8 mouse cellular contexts compared by ENCODE assay signal in the genomic region with DNA sequence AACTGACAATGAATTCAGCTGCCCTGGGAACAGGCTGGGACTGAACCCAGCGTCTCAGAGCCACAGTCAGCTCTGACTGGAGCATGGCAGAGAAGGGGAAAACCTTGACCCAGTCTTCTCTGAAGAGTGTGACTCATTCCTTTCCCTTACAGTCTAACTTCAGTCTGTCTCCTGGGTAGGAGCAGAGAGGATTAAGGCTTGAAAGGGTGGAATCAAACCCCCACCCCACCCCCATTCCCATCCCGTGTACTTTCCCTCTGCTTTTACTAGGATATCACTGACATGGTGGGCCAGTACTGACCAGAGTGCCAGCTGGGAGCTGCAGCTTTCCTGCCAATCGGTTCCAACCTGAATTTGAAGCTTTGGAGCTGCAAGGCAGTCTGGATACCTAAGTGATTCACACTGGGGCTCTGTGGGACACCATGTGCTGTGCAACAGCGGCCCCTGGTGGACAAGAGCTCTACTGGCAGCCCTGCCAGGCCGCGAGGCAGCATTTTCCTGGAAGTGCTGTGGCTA.
DNase-seq lines count a peak whose midpoint lies in the region; ATAC-seq lines count a peak whose summit lies in the region.

No protein-coding gene starts in this region.

- no peaks in the 10 kb centered on the region for H3K4me1 ChIP-seq in hindbrain, embryonic 11.5 days (replicated peaks; ENCODE audit: control insufficient read depth, insufficient read depth, low read length)
- no peaks in the 10 kb centered on the region for H3K4me1 ChIP-seq in lung, embryonic 16.5 days (replicated peaks; ENCODE audit: control insufficient read depth, insufficient read depth, low read length)

- 11% methylated on average over 6 of the region's 6 CpGs for WGBS in hindbrain, embryonic 11.5 days
- 9% methylated on average over 6 of the region's 6 CpGs for WGBS in lung, embryonic 16.5 days

- no peaks in the 10 kb centered on the region for H3K27me3 ChIP-seq in hindbrain, embryonic 11.5 days (ENCODE audit: control insufficient read depth, insufficient read depth, low read length)
- no peaks in the 10 kb centered on the region for H3K27me3 ChIP-seq in lung, embryonic 16.5 days (ENCODE audit: control insufficient read depth, insufficient read depth, low read depth, low read length)

- no peak overlapping the region for H3K27ac ChIP-seq in hindbrain, embryonic 11.5 days (ENCODE audit: low read depth, low read length)
- no peak overlapping the region for H3K27ac ChIP-seq in lung, embryonic 16.5 days (ENCODE audit: low read length)

- no peak overlapping the region for H3K4me3 ChIP-seq in hindbrain, embryonic 11.5 days (ENCODE audit: low read depth, low read length)
- no peak overlapping the region for H3K4me3 ChIP-seq in lung, embryonic 16.5 days (ENCODE audit: low read length)

- peak; percentile 97 for ATAC-seq in frontal cortex, adult (ENCODE audit: low TSS enrichment)
- peak; percentile 92 for ATAC-seq in hindbrain, embryonic 11.5 days (ENCODE audit: low FRiP score)
- ATAC-seq in lung, embryonic 16.5 days (ENCODE audit: low read depth): peak; percentile 83

- H3K36me3 ChIP-seq in hindbrain, embryonic 11.5 days (ENCODE audit: control insufficient read depth, insufficient read depth, low read length): no peaks in the 10 kb centered on the region
- no peaks in the 10 kb centered on the region for H3K36me3 ChIP-seq in lung, embryonic 16.5 days (ENCODE audit: control insufficient read depth, insufficient read depth, low read length)

- H3K9ac ChIP-seq in hindbrain, embryonic 11.5 days (ENCODE audit: low read depth, low read length): no peak overlapping the region
- H3K9ac ChIP-seq in lung, embryonic 16.5 days (ENCODE audit: low read length): no peak overlapping the region

- peak; percentile 21 for DNase-seq in MEL-GATA-1-ER (ENCODE audit: extremely low read depth, low read depth)
- DNase-seq in cerebellum, adult 8-10 months: peak; percentile 66
- DNase-seq in hindbrain, embryonic 11.5 days (ENCODE audit: low spot score): peak; percentile 92
- peak; percentile 56 for DNase-seq in layer of hippocampus, adult 9-11 months
- peak; percentile 82 for DNase-seq in ovary, postnatal 36 days (ENCODE audit: low spot score)
- peak; percentile 82 for DNase-seq in thymus, postnatal 14 days

- no peak overlapping the region for H3K4me2 ChIP-seq in hindbrain, embryonic 11.5 days (replicated peaks; ENCODE audit: low read depth, low read length)
- H3K4me2 ChIP-seq in lung, embryonic 16.5 days (ENCODE audit: low read depth, low read length): no peak overlapping the region

- no peaks in the 10 kb centered on the region for H3K9me3 ChIP-seq in hindbrain, embryonic 11.5 days (ENCODE audit: control insufficient read depth, low read length)
- no peaks in the 10 kb centered on the region for H3K9me3 ChIP-seq in lung, embryonic 16.5 days (ENCODE audit: control insufficient read depth, low read length)

Comparison
In these comparisons a context has a peak if more than half of its experiments do, and no peak if none do; other contexts are left out.
1. DNase-seq: peak in every context shown above with its lines; median percentile 92 in hindbrain, embryonic 11.5 days; 82 in ovary, postnatal 36 days; 82 in thymus, postnatal 14 days; 66 in cerebellum, adult 8-10 months; 56 in layer of hippocampus, adult 9-11 months; 21 in MEL-GATA-1-ER.